Mouse (Mus musculus) kidney, adult 9 months (tissue): ENCODE measurements around the gene Zfp697.
"Not testable (repeated sequence)": the region's sequence is repeated elsewhere in the genome, so short reads cannot be mapped to it uniquely, and the experiment has no call there.

Experiments used
- DNase-seq: peaks from one replicate; pipeline ENCODE4 v3.0.0; 2022

Gene Zfp697

DNA sequence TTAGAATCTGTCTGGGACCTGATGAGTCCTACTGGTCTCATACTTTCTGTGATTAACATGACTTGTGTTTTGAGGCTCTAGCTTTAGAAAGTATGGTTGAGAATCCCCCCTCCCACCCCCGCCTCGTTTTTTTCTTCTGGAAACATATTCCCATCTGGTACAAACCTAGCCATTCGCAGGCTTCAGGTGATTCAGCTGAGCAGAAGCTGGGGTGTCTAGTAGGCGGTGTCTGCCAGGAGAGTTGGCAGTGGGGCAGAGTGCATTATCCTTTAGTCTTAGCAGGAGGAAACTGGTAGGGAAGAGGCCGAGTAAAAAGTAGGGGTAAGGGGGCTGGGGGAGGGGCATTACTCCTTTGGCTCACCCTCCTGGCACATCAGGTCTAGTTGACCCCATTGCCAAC lies 44.5 kb downstream of the Zfp697 start:
- no peak for DNase-seq

DNA sequence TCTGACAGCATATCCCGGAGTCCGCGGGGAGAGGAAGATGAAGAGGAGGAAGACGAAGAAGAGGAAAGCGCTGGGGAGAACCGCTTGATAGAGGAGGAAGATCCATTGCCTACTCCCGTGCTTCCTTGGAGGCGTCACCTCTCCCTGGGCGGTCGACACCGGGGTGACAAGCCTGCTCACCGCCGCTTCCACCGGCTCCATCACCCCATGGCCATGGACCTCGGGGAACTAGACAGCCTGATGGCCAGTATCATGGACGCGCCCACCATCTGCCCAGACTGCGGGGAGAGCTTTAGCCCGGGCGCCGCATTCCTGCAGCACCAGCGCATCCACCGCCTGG lies 45.0 kb downstream of the Zfp697 start:
- no peak for DNase-seq

DNA sequence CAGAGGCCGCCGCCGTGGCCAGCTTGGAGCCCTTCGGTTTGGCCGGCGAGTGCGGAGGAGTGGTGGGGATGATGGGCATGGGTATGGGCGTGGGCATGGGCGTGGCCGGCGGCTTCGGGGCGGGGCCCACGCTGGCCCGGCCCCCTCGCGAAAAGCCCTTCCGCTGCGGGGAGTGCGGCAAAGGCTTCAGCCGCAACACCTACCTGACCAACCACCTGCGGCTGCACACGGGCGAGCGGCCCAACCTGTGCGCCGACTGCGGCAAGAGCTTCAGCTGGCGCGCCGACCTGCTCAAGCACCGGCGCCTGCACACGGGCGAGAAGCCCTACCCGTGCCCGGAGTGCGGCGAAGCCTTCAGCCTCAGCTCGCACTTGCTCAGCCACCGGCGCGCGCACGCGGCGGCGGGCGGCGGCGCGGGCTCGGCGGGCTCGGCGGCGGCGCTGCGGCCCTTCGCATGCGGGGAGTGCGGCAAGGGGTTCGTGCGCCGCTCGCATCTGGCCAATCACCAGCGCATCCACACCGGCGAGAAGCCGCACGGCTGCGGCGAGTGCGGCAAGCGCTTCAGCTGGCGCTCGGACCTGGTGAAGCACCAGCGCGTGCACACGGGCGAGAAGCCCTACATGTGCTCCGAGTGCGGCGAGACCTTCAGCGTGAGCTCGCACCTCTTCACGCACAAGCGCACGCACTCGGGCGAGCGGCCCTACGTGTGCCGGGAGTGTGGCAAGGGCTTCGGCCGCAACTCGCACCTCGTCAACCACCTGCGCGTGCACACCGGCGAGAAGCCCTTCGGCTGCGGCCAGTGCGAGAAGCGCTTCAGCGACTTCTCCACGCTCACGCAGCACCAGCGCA lies 45.6 kb downstream of the Zfp697 start:
- DNase-seq, result peak; percentile 78

DNA sequence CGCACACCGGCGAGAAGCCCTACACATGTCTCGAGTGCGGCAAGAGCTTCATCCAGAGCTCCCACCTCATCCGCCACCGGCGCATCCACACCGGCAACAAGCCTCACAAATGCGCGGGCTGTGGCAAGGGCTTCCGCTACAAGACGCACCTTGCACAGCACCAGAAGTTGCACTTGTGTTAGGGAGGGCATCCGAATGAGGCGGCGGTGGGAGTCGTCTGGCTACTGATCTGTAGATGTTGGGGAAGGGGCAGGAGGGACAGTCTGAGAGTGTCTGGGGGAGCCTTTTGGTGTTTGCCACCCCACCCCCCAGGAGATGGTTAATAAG lies 46.2 kb downstream of the Zfp697 start:
- DNase-seq, result peak; percentile 20

DNA sequence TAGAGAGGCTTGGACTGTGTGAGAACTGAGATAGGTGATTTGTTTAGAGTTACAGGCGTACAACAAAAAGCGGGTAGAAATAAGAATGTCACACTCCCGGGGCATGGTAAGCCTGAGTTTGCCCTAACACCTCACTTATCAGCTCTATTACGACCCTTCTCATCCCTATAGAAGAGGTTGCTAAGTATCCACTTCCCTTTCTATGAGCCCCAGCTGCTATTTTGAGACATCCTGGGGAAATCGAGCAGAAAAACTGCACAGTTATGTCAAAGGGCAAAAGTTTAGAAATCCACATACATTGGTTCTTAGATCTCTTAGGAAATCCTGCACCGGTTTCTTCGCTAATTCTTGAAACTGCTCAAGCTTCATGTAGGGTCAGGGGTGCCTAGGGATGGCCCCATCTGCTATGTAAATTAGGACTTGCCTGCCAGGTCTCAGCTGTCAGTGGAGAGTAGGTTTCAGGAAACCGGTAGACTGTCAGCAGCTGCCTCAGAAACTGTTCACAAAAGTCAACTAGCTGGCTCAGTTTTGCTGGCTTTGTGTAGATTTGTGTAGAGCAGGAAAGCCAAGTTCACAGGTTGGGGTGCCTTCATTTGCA lies 46.8 kb downstream of the Zfp697 start:
- no peak for DNase-seq

DNA sequence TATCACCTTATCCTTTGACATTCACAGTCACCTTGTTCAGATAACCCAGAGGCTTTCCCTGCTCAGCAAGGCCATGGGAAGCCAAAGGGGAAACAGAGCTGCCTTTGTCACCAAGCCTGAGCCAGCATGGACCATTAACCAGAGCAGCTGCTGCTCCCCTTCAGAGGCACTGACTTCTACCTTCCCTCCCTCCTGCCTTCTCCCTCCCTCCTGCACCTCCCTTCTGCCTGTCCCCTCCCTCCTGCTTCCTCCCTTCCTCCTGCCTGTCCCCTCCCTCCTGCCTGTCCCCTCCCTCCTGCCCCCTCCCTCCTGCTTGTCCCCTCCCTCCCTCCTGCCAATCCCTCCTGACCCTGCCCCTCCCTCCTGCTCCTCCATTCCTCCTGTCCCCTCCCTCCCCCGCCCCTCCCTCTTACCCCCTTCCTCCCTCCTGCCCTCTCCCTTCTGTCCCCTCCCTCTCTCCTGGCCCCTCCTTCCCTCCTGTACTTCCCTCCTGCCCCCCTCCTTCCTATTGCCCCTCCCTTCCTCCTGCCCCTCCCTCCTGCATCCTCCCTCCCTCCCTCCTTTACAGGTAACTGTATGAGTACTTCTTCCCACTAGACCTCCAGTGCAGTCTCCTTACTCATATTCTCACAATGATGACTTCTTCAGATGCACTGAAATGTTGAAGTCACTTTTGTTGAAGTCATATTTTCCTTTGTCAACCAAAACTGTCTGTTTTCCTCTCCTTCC lies 52.0 kb downstream of the Zfp697 start:
- DNase-seq, result no peak

DNA sequence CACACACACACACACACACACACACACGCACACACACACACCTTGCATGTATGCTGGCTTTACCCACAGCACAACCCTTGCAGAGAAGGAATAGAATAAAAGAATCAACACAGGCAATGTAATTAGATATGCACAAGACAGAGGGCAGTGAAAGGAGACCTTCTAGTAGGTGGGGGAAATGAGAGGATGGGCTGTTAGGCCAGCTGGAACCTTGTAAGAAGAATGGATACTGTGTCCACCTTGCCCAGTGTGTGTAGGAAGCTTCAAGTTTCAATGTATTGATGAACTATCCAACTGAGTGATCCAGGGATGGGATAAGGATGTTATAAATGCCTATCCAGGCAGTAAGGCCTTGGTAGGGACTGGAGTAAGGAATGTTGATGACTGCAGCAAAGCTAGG lies 52.8 kb downstream of the Zfp697 start:
- DNase-seq, result no peak

DNA sequence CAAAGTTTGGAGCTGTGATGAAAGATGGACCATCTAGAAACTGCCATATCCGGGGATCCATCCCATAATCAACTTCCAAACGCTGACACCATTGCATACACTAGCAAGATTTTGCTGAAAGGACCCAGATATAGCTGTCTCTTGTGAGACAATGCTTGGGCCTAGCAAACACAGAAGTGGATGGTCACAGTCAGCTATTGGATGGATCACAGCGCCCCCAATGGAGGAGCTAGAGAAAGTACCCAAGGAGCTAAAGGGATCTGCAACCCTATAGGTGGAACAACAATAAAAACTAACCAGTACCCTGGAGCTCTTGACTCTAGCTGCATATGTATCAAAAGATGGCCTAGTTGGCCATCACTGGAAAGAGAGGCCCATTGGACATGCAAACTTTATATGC lies 60.0 kb downstream of the Zfp697 start:
- DNase-seq, result not testable (repeated sequence)

DNA sequence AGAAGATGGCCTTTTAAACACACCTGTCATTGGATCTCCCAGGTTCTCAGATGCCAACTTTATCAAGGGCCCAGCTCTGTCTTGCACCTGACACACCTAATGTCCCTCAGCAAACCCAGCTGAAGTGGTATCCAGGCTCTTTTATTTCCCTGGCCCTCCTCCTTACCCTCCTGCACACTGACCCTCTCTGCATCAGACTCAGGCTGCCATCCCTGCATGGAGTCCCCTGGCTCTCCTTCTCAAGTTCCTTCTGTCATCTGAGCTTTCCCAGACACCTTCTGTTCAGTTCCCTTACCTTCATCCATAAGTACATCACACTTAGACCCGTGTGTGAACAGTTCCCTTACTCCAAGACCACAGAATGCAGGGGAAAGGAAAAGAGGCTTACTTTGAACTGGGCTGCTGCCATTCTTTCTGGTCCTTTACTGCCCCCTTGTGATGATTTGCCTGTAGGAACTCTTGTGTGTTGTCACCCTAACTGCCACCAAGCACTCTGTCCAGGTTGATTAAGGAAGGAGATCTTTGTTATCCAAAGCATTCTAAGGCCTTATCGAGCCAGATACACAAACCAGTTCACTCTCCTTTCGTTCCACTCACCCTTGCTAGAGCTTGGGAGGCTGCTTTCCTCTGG lies 61.0 kb downstream of the Zfp697 start:
- peak; percentile 48 for DNase-seq

DNA sequence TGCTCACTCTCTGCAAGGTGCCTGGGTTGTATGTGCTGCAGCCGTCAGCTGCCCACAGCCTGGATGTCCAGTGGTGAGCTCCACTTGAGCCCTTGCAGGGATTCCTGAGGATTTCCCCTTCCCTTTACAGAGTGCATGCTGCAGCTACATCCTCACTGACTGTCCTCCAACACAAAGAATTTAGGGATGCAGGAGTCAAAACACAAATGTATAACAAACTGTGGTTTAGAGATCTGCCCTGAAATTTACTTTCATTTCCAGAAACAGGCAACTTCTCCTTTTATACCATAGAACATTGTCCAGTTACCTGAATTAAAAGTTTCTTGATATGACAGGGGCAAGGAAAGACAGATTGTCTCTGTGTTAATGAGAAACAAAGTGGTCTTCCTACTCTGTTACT lies 61.7 kb downstream of the Zfp697 start:
- DNase-seq, result not testable (repeated sequence)

DNA sequence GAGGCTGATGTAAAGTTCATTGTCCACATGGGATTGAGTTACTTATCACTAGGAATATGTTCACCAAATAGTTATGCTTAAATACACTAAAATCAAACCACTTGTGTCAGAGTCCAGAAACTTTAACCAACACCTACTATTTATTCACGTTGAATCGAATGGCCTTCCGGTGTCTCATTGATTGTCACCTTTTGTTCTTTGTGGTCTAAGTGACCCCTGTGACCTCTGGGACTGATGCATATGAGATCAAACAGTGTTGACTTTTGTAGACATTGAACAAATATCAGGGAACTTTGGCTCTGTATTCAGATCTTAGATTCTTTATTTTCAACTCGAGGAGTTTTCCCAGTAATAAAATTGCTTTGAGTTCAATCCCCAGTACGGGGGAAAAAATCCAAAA lies 71.5 kb downstream of the Zfp697 start:
- not testable (repeated sequence) for DNase-seq

DNA sequence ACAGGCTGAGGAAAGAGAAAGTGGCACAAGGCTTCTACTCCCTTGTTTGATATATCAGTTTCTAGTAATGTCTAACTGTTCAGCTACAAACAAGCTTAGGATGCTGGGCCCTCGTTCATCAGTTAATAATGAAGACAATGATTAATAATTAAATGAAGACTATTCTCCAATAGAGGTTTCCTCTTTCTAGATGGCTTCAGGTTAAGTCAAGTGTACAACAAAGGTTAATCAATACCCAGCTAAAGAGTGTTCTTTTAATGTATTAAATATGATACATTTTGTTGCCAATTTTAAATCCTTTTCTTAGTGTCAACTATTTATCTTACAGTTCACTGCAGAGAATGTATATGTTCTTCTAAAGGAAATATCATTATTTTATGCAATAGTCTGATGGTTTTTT lies 74.8 kb downstream of the Zfp697 start, which contains the start of gene Gm4450:
Gm4450 (minus strand) TSS at position 101 of the 400 bp plus-strand sequence.
- DNase-seq, result not testable (repeated sequence)

DNA sequence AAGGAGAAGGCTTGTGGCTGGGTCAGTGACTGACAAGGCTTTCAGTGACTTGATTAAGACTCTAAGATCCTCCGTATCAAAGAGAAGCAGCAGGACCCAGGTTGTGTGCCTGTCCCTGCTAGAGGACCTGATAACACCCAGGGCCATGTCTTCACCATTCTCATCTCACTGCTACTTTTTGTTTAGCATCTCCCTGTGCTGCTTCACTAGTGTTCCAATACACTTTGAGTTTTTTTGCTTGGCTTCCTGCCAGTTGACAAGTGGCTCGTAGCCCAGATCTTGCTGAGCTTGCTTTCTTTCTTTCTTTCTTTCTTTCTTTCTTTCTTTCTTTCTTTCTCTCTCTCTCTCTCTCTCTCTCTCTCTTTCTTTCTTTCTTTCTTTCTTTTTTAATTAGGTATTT lies 87.1 kb downstream of the Zfp697 start:
- DNase-seq, result not testable (repeated sequence)

DNA sequence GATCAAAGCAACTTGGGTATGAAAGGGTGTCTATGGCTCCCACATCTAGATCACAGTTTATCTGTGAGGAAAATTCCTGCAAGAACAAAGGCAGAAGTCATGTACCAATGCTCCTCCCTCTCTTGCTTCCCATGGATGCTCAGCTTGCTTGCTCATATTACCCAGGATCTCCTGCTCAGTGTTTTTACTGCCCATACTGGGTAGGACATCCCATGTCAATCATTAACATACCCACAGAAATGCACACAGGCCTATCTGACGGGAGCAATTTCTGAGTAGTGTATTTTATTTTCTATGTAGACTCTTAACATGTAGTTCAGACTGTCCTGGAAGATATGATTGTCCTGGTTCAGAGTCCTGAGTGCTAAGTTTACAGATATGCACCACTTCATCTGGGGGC lies 88.8 kb downstream of the Zfp697 start:
- not testable (repeated sequence) for DNase-seq

DNA sequence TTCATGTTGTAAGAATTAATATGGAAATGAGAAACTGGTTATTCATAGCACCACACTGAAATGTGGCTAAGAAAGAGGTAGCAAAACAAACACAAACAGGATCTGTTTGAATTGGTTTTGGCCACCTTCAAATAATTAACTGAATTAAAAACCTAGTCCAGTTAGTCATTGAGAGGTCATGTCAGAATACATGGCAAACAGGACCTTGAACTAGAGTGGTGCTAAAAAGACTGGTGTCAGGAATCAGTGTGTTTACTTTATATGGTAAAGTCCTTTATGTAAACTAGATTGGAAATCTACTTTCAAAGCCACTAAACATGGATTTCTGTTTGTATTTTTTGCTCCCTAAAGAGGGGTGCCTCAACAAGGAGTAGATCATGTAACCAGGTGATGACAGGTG lies 89.2 kb downstream of the Zfp697 start:
- not testable (repeated sequence) for DNase-seq

DNA sequence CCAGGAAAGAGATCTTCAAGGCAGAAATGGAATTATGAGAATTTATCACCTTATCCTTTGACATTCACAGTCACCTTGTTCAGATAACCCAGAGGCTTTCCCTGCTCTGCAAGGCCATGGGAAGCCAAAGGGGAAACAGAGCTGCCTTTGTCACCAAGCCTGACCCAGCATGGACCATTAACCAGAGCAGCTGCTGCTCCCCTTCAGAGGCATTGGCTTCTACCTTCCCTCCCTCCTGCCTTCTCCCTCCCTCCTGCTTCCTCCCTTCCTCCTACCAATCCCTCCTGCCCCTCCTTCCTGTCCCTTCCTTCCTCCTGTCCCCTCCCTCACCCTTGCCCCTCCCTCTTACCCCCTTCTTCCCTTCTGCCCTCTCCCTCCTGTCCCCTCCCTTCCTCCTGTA lies 111.9 kb downstream of the Zfp697 start:
- not testable (repeated sequence) for DNase-seq

DNA sequence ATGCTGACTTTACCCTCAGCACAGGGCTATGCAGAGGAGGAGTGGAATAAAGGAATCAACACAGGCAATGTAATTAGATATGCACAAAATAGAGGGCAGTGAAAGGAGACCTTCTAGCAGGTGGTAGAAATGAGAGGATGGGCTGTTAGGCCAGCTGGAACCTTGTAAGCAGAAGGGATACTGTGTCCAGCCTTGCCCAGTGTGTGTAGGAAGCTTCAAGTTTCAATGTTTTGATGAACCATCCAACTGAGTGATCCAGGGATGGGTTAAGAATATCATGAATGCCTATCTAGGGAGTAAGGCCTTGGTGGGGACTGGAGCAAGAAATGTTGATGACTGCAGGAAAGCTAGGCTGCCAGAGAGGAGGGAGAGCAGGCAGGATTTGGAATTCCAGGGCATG lies 112.8 kb downstream of the Zfp697 start:
- not testable (repeated sequence) for DNase-seq

DNA sequence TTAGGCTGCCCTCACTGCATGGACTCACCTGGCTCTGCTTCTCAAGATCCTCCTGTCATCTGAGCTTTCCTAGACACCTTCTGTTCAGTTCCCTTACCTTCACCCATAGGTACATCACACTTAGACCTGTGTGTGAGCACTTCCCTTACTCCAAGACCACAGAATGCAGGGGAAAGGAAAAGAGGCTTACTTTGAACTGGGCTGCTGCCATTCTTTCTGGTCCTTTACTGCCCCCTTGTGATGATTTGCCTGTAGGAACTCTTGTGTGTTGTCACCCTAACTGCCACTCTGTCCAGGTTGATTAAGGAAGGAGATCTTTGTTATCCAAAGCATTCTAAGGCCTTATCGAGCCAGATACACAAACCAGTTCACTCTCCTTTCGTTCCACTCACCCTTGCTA lies 114.5 kb downstream of the Zfp697 start:
- DNase-seq, result not testable (repeated sequence)

DNA sequence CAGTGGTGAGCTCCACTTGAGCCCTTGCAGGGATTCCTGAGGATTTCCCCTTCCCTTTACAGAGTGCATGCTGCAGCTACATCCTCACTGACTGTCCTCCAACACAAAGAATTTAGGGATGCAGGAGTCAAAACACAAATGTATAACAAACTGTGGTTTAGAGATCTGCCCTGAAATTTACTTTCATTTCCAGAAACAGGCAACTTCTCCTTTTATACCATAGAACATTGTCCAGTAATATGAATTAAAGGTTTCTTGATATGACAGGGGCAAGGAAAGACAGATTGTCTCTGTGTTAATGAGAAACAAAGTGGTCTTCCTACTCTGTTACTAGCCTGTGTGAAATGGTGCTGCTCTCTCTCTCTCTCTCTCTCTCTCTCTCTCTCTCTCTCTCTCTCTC lies 115.1 kb downstream of the Zfp697 start:
- DNase-seq, result not testable (repeated sequence)

DNA sequence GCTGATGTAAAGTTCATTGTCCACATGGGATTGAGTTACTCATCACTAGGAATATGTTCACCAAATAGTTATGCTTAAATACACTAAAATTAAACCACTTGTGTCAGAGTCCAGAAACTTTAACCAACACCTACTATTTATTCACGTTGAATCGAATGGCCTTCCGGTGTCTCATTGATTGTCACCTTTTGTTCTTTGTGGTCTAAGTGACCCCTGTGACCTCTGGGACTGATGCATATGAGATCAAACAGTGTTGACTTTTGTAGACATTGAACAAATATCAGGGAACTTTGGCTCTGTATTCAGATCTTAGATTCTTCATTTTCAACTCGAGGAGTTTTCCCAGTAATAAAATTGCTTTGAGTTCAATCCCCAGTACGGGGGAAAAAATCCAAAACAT lies 125.0 kb downstream of the Zfp697 start:
- not testable (repeated sequence) for DNase-seq

DNA sequence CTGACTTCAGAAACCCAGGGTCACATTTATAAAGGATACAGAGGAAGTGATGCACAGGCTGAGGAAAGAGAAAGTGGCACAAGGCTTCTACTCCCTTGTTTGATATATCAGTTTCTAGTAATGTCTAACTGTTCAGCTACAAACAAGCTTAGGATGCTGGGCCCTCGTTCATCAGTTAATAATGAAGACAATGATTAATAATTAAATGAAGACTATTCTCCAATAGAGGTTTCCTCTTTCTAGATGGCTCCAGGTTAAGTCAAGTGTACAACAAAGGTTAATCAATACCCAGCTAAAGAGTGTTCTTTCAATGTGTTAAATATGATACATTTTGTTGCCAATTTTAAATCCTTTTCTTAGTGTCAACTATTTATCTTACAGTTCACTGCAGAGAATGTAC lies 128.2 kb downstream of the Zfp697 start, which contains the start of gene Hsd3b4:
Hsd3b4 (minus strand) TSS at position 101 of the 400 bp plus-strand sequence.
- DNase-seq, result not testable (repeated sequence)

DNA sequence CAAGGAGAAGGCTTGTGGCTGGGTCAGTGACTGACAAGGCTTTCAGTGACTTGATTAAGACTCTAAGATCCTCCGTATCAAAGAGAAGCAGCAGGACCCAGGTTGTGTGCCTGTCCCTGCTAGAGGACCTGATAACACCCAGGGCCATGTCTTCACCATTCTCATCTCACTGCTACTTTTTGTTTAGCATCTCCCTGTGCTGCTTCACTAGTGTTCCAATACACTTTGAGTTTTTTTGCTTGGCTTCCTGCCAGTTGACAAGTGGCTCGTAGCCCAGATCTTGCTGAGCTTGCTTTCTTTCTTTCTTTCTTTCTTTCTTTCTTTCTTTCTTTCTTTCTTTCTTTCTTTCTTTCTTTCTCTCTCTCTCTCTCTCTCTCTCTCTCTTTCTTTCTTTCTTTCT lies 140.5 kb downstream of the Zfp697 start:
- not testable (repeated sequence) for DNase-seq

DNA sequence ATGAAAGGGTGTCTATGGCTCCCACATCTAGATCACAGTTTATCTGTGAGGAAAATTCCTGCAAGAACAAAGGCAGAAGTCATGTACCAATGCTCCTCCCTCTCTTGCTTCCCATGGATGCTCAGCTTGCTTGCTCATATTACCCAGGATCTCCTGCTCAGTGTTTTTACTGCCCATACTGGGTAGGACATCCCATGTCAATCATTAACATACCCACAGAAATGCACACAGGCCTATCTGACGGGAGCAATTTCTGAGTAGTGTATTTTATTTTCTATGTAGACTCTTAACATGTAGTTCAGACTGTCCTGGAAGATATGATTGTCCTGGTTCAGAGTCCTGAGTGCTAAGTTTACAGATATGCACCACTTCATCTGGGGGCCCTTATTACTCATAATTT lies 142.3 kb downstream of the Zfp697 start:
- not testable (repeated sequence) for DNase-seq
